ENCODE assay signal across 16 mouse cellular contexts in the genomic region with DNA sequence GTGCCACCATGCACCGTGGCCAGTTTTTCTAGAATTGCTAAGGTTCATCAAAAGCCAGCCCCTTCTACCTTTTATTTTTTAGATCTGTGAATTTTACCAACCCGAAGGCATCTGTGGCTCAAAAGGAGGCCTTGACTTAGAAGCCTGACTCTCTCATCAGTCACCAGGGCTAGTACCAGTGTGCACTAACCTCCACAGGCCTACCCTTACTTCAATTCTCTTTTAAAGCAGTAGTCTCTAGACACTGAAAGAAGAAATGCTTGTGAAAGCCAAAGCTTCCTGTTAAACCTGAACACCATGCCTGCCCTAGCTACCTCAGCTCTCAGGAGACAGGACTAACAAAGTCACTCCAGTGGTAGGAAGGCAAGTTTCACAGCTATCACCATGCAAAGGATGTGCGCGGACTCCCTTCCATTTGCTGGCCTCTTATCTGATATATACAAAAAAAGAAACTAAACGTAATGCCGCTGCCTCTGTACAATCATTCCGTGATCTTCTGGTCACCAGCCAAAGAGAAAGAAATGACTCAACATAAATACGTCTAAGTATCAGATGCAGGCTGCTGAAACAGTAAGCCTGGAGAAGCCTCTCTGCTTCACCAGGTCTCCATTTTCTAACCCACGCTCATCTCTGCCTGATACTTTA. TPM values are rescaled to one million over a fixed set of nuclear protein-coding genes. Genes with fewer than 3 reads are reported as not detected.
DNase-seq lines count a peak whose midpoint lies in the region; ATAC-seq and TF ChIP-seq lines count a peak whose summit lies in the region.
"Had no signal": no experiment of that assay in that cellular context is flagged by ENCODE, and none has a peak within 500 bp of the region (broad histone marks: within the 10 kb centered on the region; RNA-seq: fewer than 3 reads in every experiment).

No protein-coding gene starts in this region.

- no peak for ATAC-seq in heart, postnatal 0 days (ENCODE audit: insufficient read depth, low read depth)
- ATAC-seq in hematopoietic stem cell, adult 5-6 weeks (replicated peaks in 1 of 2; ENCODE audit: insufficient read depth in 1 of 2, low FRiP score in 2 of 2, low TSS enrichment in 1 of 2, low read depth in 1 of 2, poor library complexity in 2 of 2, severe bottlenecking in 2 of 2) = peak; percentile 40 to 54; a peak in 2 of 4 replicates
- no peak for ATAC-seq in midbrain, embryonic 16.5 days
- ATAC-seq: intestine, embryonic 15.5 days had no signal

- intact Hi-C loops in heart, postnatal 14 days (cut with DNase I) = no loop called here
- intact Hi-C loops in gastrocnemius, adult 2 months (cut with DNase I) = no loop called here

- no peaks in the 10 kb centered on the region for H3K9me3 ChIP-seq in heart, postnatal 0 days (replicated peaks; ENCODE audit: control insufficient read depth, low read length)
- no peaks in the 10 kb centered on the region for H3K9me3 ChIP-seq in megakaryocyte, embryonic 14.5 days
- H3K9me3 ChIP-seq in midbrain, embryonic 16.5 days (replicated peaks; ENCODE audit: control insufficient read depth, low read length, poor library complexity, severe bottlenecking) = no peaks in the 10 kb centered on the region
- H3K9me3 ChIP-seq: heart, embryonic 12.5 days; intestine, embryonic 15.5 days; midbrain, embryonic 12.5 days; neural tube, embryonic 13.5 days had no signal

- H3K4me2 ChIP-seq in heart, postnatal 0 days (ENCODE audit: low read depth, low read length) = no peak overlapping the region
- no peak overlapping the region for H3K4me2 ChIP-seq in midbrain, embryonic 16.5 days (ENCODE audit: low read length)
- H3K4me2 ChIP-seq: heart, embryonic 12.5 days; intestine, embryonic 15.5 days; midbrain, embryonic 12.5 days; neural tube, embryonic 13.5 days had no signal

- peaks cover 21% of the 10 kb centered on the region for H3K4me1 ChIP-seq in heart, postnatal 0 days (ENCODE audit: control insufficient read depth, insufficient read depth)
- H3K4me1 ChIP-seq in megakaryocyte, embryonic 14.5 days = peaks cover 80% of the 10 kb centered on the region
- H3K4me1 ChIP-seq in midbrain, embryonic 16.5 days (ENCODE audit: control insufficient read depth, insufficient read depth, low read length) = no peaks in the 10 kb centered on the region
- H3K4me1 ChIP-seq: intestine, embryonic 15.5 days; midbrain, embryonic 12.5 days; neural tube, embryonic 13.5 days had no signal

- H3K9ac ChIP-seq in heart, postnatal 0 days (replicated peaks; ENCODE audit: low read depth, low read length) = no peak overlapping the region
- H3K9ac ChIP-seq in midbrain, embryonic 16.5 days (ENCODE audit: low read depth, low read length) = no peak overlapping the region
- H3K9ac ChIP-seq: heart, embryonic 12.5 days; intestine, embryonic 15.5 days; midbrain, embryonic 12.5 days; neural tube, embryonic 13.5 days had no signal

- no peak overlapping the region for H3K4me3 ChIP-seq in heart, postnatal 0 days (ENCODE audit: low read depth, low read length)
- H3K4me3 ChIP-seq in megakaryocyte, embryonic 14.5 days (replicated peaks) = peak overlapping the region; percentile 87
- H3K4me3 ChIP-seq in midbrain, embryonic 16.5 days (ENCODE audit: low read depth, low read length) = no peak overlapping the region
- no peak overlapping the region for H3K4me3 ChIP-seq in gastrocnemius, adult 2 months
- H3K4me3 ChIP-seq: heart, embryonic 12.5 days; intestine, embryonic 15.5 days; midbrain, embryonic 12.5 days; neural tube, embryonic 13.5 days had no signal

- no peak for TF ChIP-seq CTCF in heart, postnatal 0 days (IDR thresholded peaks at IDR 0.05; ENCODE audit: low read depth)
- TF ChIP-seq CTCF in gastrocnemius, adult 2 months (IDR thresholded peaks at IDR 0.05) = no peak

- H3K27me3 ChIP-seq in heart, postnatal 0 days (ENCODE audit: control insufficient read depth, insufficient read depth, low read length) = no peaks in the 10 kb centered on the region
- H3K27me3 ChIP-seq in megakaryocyte, embryonic 14.5 days (replicated peaks) = no peaks in the 10 kb centered on the region
- H3K27me3 ChIP-seq in midbrain, embryonic 16.5 days (ENCODE audit: control insufficient read depth, insufficient read depth, low read depth, low read length) = no peaks in the 10 kb centered on the region
- H3K27me3 ChIP-seq: heart, embryonic 12.5 days; intestine, embryonic 15.5 days; midbrain, embryonic 12.5 days; neural tube, embryonic 13.5 days had no signal

- WGBS in heart, postnatal 0 days = 53% methylated on average over 9 of the region's 9 CpGs
- 95% methylated on average over 9 of the region's 9 CpGs for WGBS in midbrain, embryonic 16.5 days

- no peak for TF ChIP-seq EP300 in heart, postnatal 0 days (IDR thresholded peaks at IDR 0.05; ENCODE audit: low read depth)

- DNase-seq in heart, postnatal 0 days (ENCODE audit: low spot score) = no peak
- DNase-seq in heart, postnatal 14 days = no peak
- DNase-seq in MEL-GATA-1-ER (ENCODE audit: extremely low read depth, low read depth) = peak; percentile 68
- no peak for DNase-seq in ovary, postnatal 10 days (ENCODE audit: low spot score)
- DNase-seq in gastrocnemius, adult 2 months = no peak
- DNase-seq: cerebellum, postnatal 14 days had no signal

- peak overlapping the region; percentile 4; the same call in 1 of the 2 replicates for H3K27ac ChIP-seq in heart, postnatal 0 days (ENCODE audit: low read depth)
- H3K27ac ChIP-seq in midbrain, embryonic 16.5 days (ENCODE audit: low read length) = no peak overlapping the region
- no peak overlapping the region for H3K27ac ChIP-seq in gastrocnemius, adult 2 months
- H3K27ac ChIP-seq: intestine, embryonic 15.5 days; midbrain, embryonic 12.5 days; neural tube, embryonic 13.5 days had no signal

- peaks cover 24% of the 10 kb centered on the region for H3K36me3 ChIP-seq in heart, postnatal 0 days (replicated peaks; ENCODE audit: control insufficient read depth, insufficient read depth, low read length)
- H3K36me3 ChIP-seq in megakaryocyte, embryonic 14.5 days (replicated peaks; ENCODE audit: low read length) = peaks cover 56% of the 10 kb centered on the region
- H3K36me3 ChIP-seq in midbrain, embryonic 16.5 days (ENCODE audit: control insufficient read depth, insufficient read depth, low read length) = no peaks in the 10 kb centered on the region

RNA-seq across cellular contexts. Expression of a gene that starts 22.2 kb away (rescaled TPM):
- total RNA-seq in heart, postnatal 0 days (2014; rRNA removed; ENCODE audit: low replicate concordance) = not detected in 2 replicates
- not detected in 2 replicates for polyA plus RNA-seq in heart, postnatal 0 days (2015; fragmentation: Nextera tagmentation; extraction: Ambion mirVana)
- total RNA-seq in heart, postnatal 14 days (2021) = not detected
- total RNA-seq in hematopoietic stem cell, adult 5-6 weeks (2017) = not detected in 2 replicates
- polyA plus RNA-seq in megakaryocyte, embryonic 14.5 days (2012; ENCODE audit: insufficient read depth, low replicate concordance) = 0.17 TPM in 1 of 2 replicates, not detected in the other
- not detected in 2 replicates for polyA plus RNA-seq in midbrain, embryonic 16.5 days (2015; fragmentation: Nextera tagmentation; extraction: Ambion mirVana)
- total RNA-seq in gastrocnemius, adult 2 months (2021) = not detected
- total RNA-seq: left cerebral cortex, adult 18-20 months had no signal
- polyA plus RNA-seq: embryonic facial prominence, embryonic 14.5 days; heart, embryonic 12.5 days; intestine, embryonic 15.5 days; midbrain, embryonic 12.5 days; neural tube, embryonic 13.5 days had no signal

RNA-seq across cellular contexts. Expression of a gene that starts 38.2 kb away (rescaled TPM):
- not detected in 2 replicates for total RNA-seq in heart, postnatal 0 days (2014; rRNA removed; ENCODE audit: low replicate concordance)
- polyA plus RNA-seq in heart, postnatal 0 days (2015; fragmentation: Nextera tagmentation; extraction: Ambion mirVana) = 0.30 TPM in 1 of 2 replicates, not detected in the other
- not detected for total RNA-seq in heart, postnatal 14 days (2021)
- total RNA-seq in hematopoietic stem cell, adult 5-6 weeks (2017) = 2.9 TPM in 1 of 2 replicates, not detected in the other
- not detected in 2 replicates for polyA plus RNA-seq in megakaryocyte, embryonic 14.5 days (2012; ENCODE audit: insufficient read depth, low replicate concordance)
- polyA plus RNA-seq in midbrain, embryonic 16.5 days (2015; fragmentation: Nextera tagmentation; extraction: Ambion mirVana) = 5.2 and 5.5 TPM in 2 replicates
- total RNA-seq in gastrocnemius, adult 2 months (2021) = not detected
- total RNA-seq: left cerebral cortex, adult 18-20 months had no signal
- polyA plus RNA-seq: large intestine, adult 2 months had no signal

RNA-seq across cellular contexts. Expression of a gene that starts 50.4 kb away (rescaled TPM):
- 4.6 and 5.9 TPM in 2 replicates for total RNA-seq in heart, postnatal 0 days (2014; rRNA removed; ENCODE audit: low replicate concordance)
- polyA plus RNA-seq in heart, postnatal 0 days (2015; fragmentation: Nextera tagmentation; extraction: Ambion mirVana) = 13.5 and 14.9 TPM in 2 replicates
- 1 to 10 TPM; 8.2 to 9.4 TPM for total RNA-seq in heart, postnatal 14 days (2021)
- 86.1 and 112 TPM in 2 replicates for total RNA-seq in hematopoietic stem cell, adult 5-6 weeks (2017)
- polyA plus RNA-seq in megakaryocyte, embryonic 14.5 days (2012; ENCODE audit: insufficient read depth, low replicate concordance) = 2.9 and 3.2 TPM in 2 replicates
- polyA plus RNA-seq in midbrain, embryonic 16.5 days (2015; fragmentation: Nextera tagmentation; extraction: Ambion mirVana) = 11.0 and 11.7 TPM in 2 replicates
- 1 to 10 TPM; 4.1 to 5.2 TPM for total RNA-seq in gastrocnemius, adult 2 months (2021)

Comparison
In these comparisons a context has a peak if more than half of its experiments do, and no peak if none do; other contexts are left out.
1. ATAC-seq: peak in hematopoietic stem cell, adult 5-6 weeks (2 of 2); none in heart, postnatal 0 days (single experiment) and midbrain, embryonic 16.5 days (single experiment).